Mouse (Mus musculus) lung, embryonic 16.5 days (tissue): Measurements from ENCODE around the gene Zglp1. TPM values are rescaled to one million over a fixed set of nuclear protein-coding genes. Genes with fewer than 3 reads are reported as not detected.

Experiments
- ATAC-seq: fragments of 200-750 bp; cut with Nextera tagmentation; 2 replicates; pipeline ENCODE4 v1.8.0; 2017; ENCODE audit warnings: low read depth, mild to moderate bottlenecking, moderate library complexity
- H3K27ac ChIP-seq: fragments of 300-500 bp; sonication (generic); 2 replicates; pipeline ENCODE4 v1.5.1; 2014; ENCODE audit warnings: mild to moderate bottlenecking, control low read depth, low read length
- H3K27me3 ChIP-seq: fragments of 300-500 bp; sonication (generic); 2 replicates; pipeline ENCODE4 v1.6.1; 2014; ENCODE audit warnings: low read depth, low read length, mixed read lengths; ENCODE audit not compliant: control insufficient read depth, insufficient read depth
- H3K36me3 ChIP-seq: fragments of 300-500 bp; sonication (generic); 2 replicates; pipeline ENCODE4 v1.6.1; 2014; ENCODE audit warnings: low read length; ENCODE audit not compliant: control insufficient read depth, insufficient read depth
- H3K4me1 ChIP-seq: fragments of 300-500 bp; sonication (generic); replicated peaks from 2 replicates; pipeline ENCODE4 v1.6.1; 2014; ENCODE audit warnings: low read length, mixed read lengths; ENCODE audit not compliant: control insufficient read depth, insufficient read depth
- H3K4me2 ChIP-seq: fragments of 300-500 bp; sonication (generic); 2 replicates; pipeline ENCODE4 v1.6.1; 2014; ENCODE audit warnings: low read depth, low read length, control low read depth
- H3K4me3 ChIP-seq: fragments of 300-500 bp; sonication (generic); 2 replicates; pipeline ENCODE4 v1.5.1; 2014; ENCODE audit warnings: mild to moderate bottlenecking, low read length, control low read depth
- H3K9ac ChIP-seq: fragments of 300-500 bp; sonication (generic); 2 replicates; pipeline ENCODE4 v1.6.1; 2014; ENCODE audit warnings: low read length, control low read depth
- H3K9me3 ChIP-seq: fragments of 300-500 bp; sonication (generic); 2 replicates; pipeline ENCODE4 v1.6.1; 2016; ENCODE audit warnings: low read length; ENCODE audit not compliant: control insufficient read depth
- WGBS: fragments of 180-500 bp; shearing (Covaris S2); extraction: QIAGEN DNeasy Blood & Tissue Kit; methylation state at CpG from one replicate; pipeline ENCODE4 v1.1.7; 2014; 5-methylcytosine and 5-hydroxymethylcytosine counted together
- microRNA counts: library from miRNA; unstranded; fragments of <30 nt; microRNA quantifications from one replicate; lab custom pipeline; 2016
- microRNA-seq: library from miRNA; unstranded; fragments of <30 nt; microRNA quantifications from one replicate; pipeline ENCODE4, GENCODE M21; 2016
- polyA plus RNA-seq: library from polyadenylated mRNA; unstranded; fragments of >200 nt; fragmentation: Nextera tagmentation; extraction: Ambion mirVana; gene quantifications from 2 replicates; pipeline ENCODE4 v1.2.1, GENCODE M21; 2015

The Zglp1 gene
- polyA plus RNA-seq, 1 experiment from 2014 or later, result 1.1 TPM

- 3% methylated on average over 28 of the region's 29 CpGs for WGBS
- peak overlapping the region; percentile 78 for H3K4me2 ChIP-seq
- peak overlapping the region; percentile 52 for H3K27ac ChIP-seq
- no peaks in the 10 kb centered on the region for H3K9me3 ChIP-seq
- peaks cover 24% of the 10 kb centered on the region for H3K4me1 ChIP-seq
- H3K27me3 ChIP-seq, result peaks cover 5% of the 10 kb centered on the region
- no peaks in the 10 kb centered on the region for H3K36me3 ChIP-seq
- ATAC-seq, result peak; percentile 40
- peak overlapping the region; percentile 62 for H3K4me3 ChIP-seq
- peak overlapping the region; percentile 74 for H3K9ac ChIP-seq
Observed at GRCm38 (mm10) chr9:21014691-21015570, 52.0 kb downstream of the Zglp1 start.

MicroRNAs encoded within 50 kb of the gene (microRNA counts, 519-probe panel; counts per million panel counts)
- 3,277 counts per million, percentile 64 among the panel's probes with 10 or more counts for microRNA mmu-miR-1900 (lab: Ali Mortazavi, UCI)

Small RNA genes lying within 50 kb of the gene (microRNA-seq; reads per million reads assigned to microRNA genes)
- gene Mir1900 (not detected), gene Mir7082 (not detected)

Other genes starting within 250 kb of the Zglp1 start
- gene Rdh8, start 248.6 kb downstream of the Zglp1 start, polyA plus RNA-seq, result not detected in 2 replicates
- gene A230050P20Rik, start 198.5 kb downstream of the Zglp1 start, polyA plus RNA-seq, result 18.8 and 22.4 TPM in 2 replicates
- 2.7 and 3.1 TPM in 2 replicates for gene Angptl6, start 187.4 kb downstream of the Zglp1 start, polyA plus RNA-seq
- gene Ppan, start 178.9 kb downstream of the Zglp1 start, polyA plus RNA-seq, result 57.3 and 64.1 TPM in 2 replicates
- gene Eif3g, start 168.5 kb downstream of the Zglp1 start, polyA plus RNA-seq, result 255 and 258 TPM in 2 replicates
- 92.5 and 97.1 TPM in 2 replicates for gene Dnmt1, start 107.2 kb downstream of the Zglp1 start, polyA plus RNA-seq
- 63.5 and 67.2 TPM in 2 replicates for gene S1pr2, start 90.3 kb downstream of the Zglp1 start, polyA plus RNA-seq
- gene Mrpl4, start 64.4 kb downstream of the Zglp1 start, polyA plus RNA-seq, result 156 TPM in 2 replicates
- 76.2 and 93.0 TPM in 2 replicates for gene Icam1, start 51.1 kb downstream of the Zglp1 start, polyA plus RNA-seq
- gene Icam4, start 37.7 kb downstream of the Zglp1 start, polyA plus RNA-seq, result 2.2 and 4.2 TPM in 2 replicates
- gene Icam5, start 35.0 kb downstream of the Zglp1 start, polyA plus RNA-seq, result 0.24 and 0.33 TPM in 2 replicates
- gene Gm49373, start 6.0 kb upstream of the Zglp1 start, polyA plus RNA-seq, result 0.09 and 0.49 TPM in 2 replicates
- gene Fdx1l, start 6.5 kb upstream of the Zglp1 start, polyA plus RNA-seq, result 44.1 and 46.5 TPM in 2 replicates
- 1.2 and 3.3 TPM in 2 replicates for gene Gm38431, start 24.9 kb upstream of the Zglp1 start, polyA plus RNA-seq
- gene Raver1, start 24.9 kb upstream of the Zglp1 start, polyA plus RNA-seq, result 56.8 and 69.1 TPM in 2 replicates
- 16.9 and 18.1 TPM in 2 replicates for gene Tyk2, start 64.2 kb upstream of the Zglp1 start, polyA plus RNA-seq
- 265 and 301 TPM in 2 replicates for gene Cdc37, start 82.9 kb upstream of the Zglp1 start, polyA plus RNA-seq
- gene Pde4a, start 98.6 kb upstream of the Zglp1 start, polyA plus RNA-seq, result 9.7 and 11.0 TPM in 2 replicates
- gene Keap1, start 172.3 kb upstream of the Zglp1 start, polyA plus RNA-seq, result 60.4 and 61.3 TPM in 2 replicates
- 0.11 and 0.21 TPM in 2 replicates for gene S1pr5, start 181.3 kb upstream of the Zglp1 start, polyA plus RNA-seq
- gene Atg4d, start 198.2 kb upstream of the Zglp1 start, polyA plus RNA-seq, result 39.9 and 42.3 TPM in 2 replicates
- 15.8 and 16.7 TPM in 2 replicates for gene Kri1, start 220.9 kb upstream of the Zglp1 start, polyA plus RNA-seq
- 57.7 TPM in 2 replicates for gene Cdkn2d, start 224.3 kb upstream of the Zglp1 start, polyA plus RNA-seq
- 50.0 and 53.2 TPM in 2 replicates for gene Ap1m2, start 245.2 kb upstream of the Zglp1 start, polyA plus RNA-seq